14 mouse cellular contexts compared by ENCODE assay signal in genomic region chr6:48741273-48741672, GRCm38 (mm10). TPM values are rescaled to one million over a fixed set of nuclear protein-coding genes. Genes with fewer than 3 reads are reported as not detected.
A peak's percentile ranks its signal among the peaks of the same experiment; 100 is the strongest.
DNase-seq lines count a peak whose midpoint lies in the region; ATAC-seq and TF ChIP-seq lines count a peak whose summit lies in the region.
"Had no signal": no experiment of that assay in that cellular context is flagged by ENCODE, and none has a peak within 500 bp of the region (broad histone marks: within the 10 kb centered on the region; RNA-seq: fewer than 3 reads in every experiment).

No protein-coding gene starts in this region.

- no peaks in the 10 kb centered on the region for H3K36me3 ChIP-seq in heart, embryonic 15.5 days
- H3K36me3 ChIP-seq: embryonic facial prominence, embryonic 12.5 days had no signal

- peak overlapping the region; percentile 4; the same call in 1 of the 2 replicates for H3K4me3 ChIP-seq in heart, embryonic 15.5 days
- no peak overlapping the region for H3K4me3 ChIP-seq in bone marrow, adult 2 months (replicated peaks; ENCODE audit: control insufficient read depth, low read depth, low read length)
- H3K4me3 ChIP-seq: embryonic facial prominence, embryonic 12.5 days had no signal

- H3K27me3 ChIP-seq in heart, embryonic 15.5 days, result peaks cover 31% of the 10 kb centered on the region

- TF ChIP-seq CTCF in bone marrow, adult 2 months (IDR thresholded peaks at IDR 0.05; ENCODE audit: control insufficient read depth, insufficient read depth, low read length), result no peak

- H3K4me1 ChIP-seq in heart, embryonic 15.5 days (replicated peaks), result peaks cover 12% of the 10 kb centered on the region
- peaks cover 3% of the 10 kb centered on the region for H3K4me1 ChIP-seq in bone marrow, adult 2 months (ENCODE audit: control insufficient read depth, insufficient read depth, low read length)

- H3K4me2 ChIP-seq in heart, embryonic 15.5 days, result peak overlapping the region; percentile 70
- H3K4me2 ChIP-seq: embryonic facial prominence, embryonic 12.5 days had no signal

- TF ChIP-seq POLR2A in bone marrow, adult 2 months (IDR thresholded peaks at IDR 0.05; ENCODE audit: borderline replicate concordance, control insufficient read depth, low read depth, low read length), result no peak

- H3K27ac ChIP-seq in heart, embryonic 15.5 days, result peak overlapping the region; percentile 82; the same call in 1 of the 2 replicates
- peak overlapping the region; percentile 88 for H3K27ac ChIP-seq in bone marrow, adult 2 months (ENCODE audit: control insufficient read depth, insufficient read depth, low read depth, low read length, poor library complexity)
- H3K27ac ChIP-seq: embryonic facial prominence, embryonic 12.5 days; hindbrain, embryonic 14.5 days; liver, embryonic 14.5 days had no signal

- DNase-seq in heart, adult 9 months (ENCODE audit: low spot score in 2 of 2), result no peak
- peak; percentile 71 for DNase-seq in CD4-positive helper T cell, adult 2 months (ENCODE audit: low read depth, low spot score)
- DNase-seq in naive thymus-derived CD4-positive, alpha-beta T cell, adult 2 months (ENCODE audit: low read depth), result peak; percentile 67
- no peak for DNase-seq in urinary bladder, postnatal 36 days (ENCODE audit: low spot score in 2 of 2)
- no peak for DNase-seq in right cerebral cortex, postnatal 10 days (ENCODE audit: low spot score in 2 of 2)
- DNase-seq in cerebellum, postnatal 4 days (ENCODE audit: low spot score in 2 of 2), result no peak
- DNase-seq: cerebellum, adult 11-12 months had no signal

- H3K9me3 ChIP-seq in heart, embryonic 15.5 days (replicated peaks), result no peaks in the 10 kb centered on the region
- H3K9me3 ChIP-seq: embryonic facial prominence, embryonic 12.5 days had no signal

- 24% methylated on average over 3 of the region's 3 CpGs for WGBS in heart, embryonic 15.5 days
- 3% methylated on average over 3 of the region's 3 CpGs for WGBS in bone marrow, adult 2 months

- no peak overlapping the region for H3K9ac ChIP-seq in heart, embryonic 15.5 days
- H3K9ac ChIP-seq: embryonic facial prominence, embryonic 12.5 days; hindbrain, embryonic 14.5 days; liver, embryonic 14.5 days had no signal

- ATAC-seq in heart, embryonic 15.5 days (replicated peaks; ENCODE audit: insufficient number of reproducible peaks, insufficient read depth, low FRiP score, low read depth), result no peak

RNA-seq across cellular contexts. Expression of gene Gimap1, which starts 2.4 kb away (rescaled TPM):
- polyA plus RNA-seq in heart, embryonic 15.5 days (2015; fragmentation: Nextera tagmentation; extraction: Ambion mirVana), result 26.4 and 31.6 TPM in 2 replicates
- polyA plus RNA-seq in bone marrow, adult 2 months (2011; ENCODE audit: insufficient read depth, insufficient read length, low replicate concordance, missing spikeins), result 19.3 and 26.4 TPM in 2 replicates

RNA-seq across cellular contexts. Expression of gene Gimap5, which starts 4.7 kb away (rescaled TPM):
- polyA plus RNA-seq in heart, embryonic 15.5 days (2015; fragmentation: Nextera tagmentation; extraction: Ambion mirVana), result 6.2 and 9.4 TPM in 2 replicates
- 4.7 and 7.9 TPM in 2 replicates for polyA plus RNA-seq in bone marrow, adult 2 months (2011; ENCODE audit: insufficient read depth, insufficient read length, low replicate concordance, missing spikeins)

RNA-seq across cellular contexts. Expression of gene Gimap7, which starts 22.9 kb away (rescaled TPM):
- polyA plus RNA-seq in heart, embryonic 15.5 days (2015; fragmentation: Nextera tagmentation; extraction: Ambion mirVana), result 0.23 and 0.27 TPM in 2 replicates
- 3.6 and 5.2 TPM in 2 replicates for polyA plus RNA-seq in bone marrow, adult 2 months (2011; ENCODE audit: insufficient read depth, insufficient read length, low replicate concordance, missing spikeins)
- polyA plus RNA-seq: embryonic facial prominence, embryonic 12.5 days; forebrain, embryonic 16.5 days; hindbrain, embryonic 14.5 days; midbrain, embryonic 16.5 days had no signal

RNA-seq across cellular contexts. Expression of gene Gm28053, which starts 22.9 kb away (rescaled TPM):
- polyA plus RNA-seq in heart, embryonic 15.5 days (2015; fragmentation: Nextera tagmentation; extraction: Ambion mirVana), result 3.3 and 4.6 TPM in 2 replicates
- 15.2 TPM in 1 of 2 replicates, not detected in the other for polyA plus RNA-seq in bone marrow, adult 2 months (2011; ENCODE audit: insufficient read depth, insufficient read length, low replicate concordance, missing spikeins)
- polyA plus RNA-seq: embryonic facial prominence, embryonic 12.5 days; forebrain, embryonic 16.5 days had no signal

RNA-seq across cellular contexts. Expression of gene Gimap3, which starts 29.4 kb away (rescaled TPM):
- 0.08 TPM in 1 of 2 replicates, not detected in the other for polyA plus RNA-seq in heart, embryonic 15.5 days (2015; fragmentation: Nextera tagmentation; extraction: Ambion mirVana)
- polyA plus RNA-seq in bone marrow, adult 2 months (2011; ENCODE audit: insufficient read depth, insufficient read length, low replicate concordance, missing spikeins), result 15.3 and 36.7 TPM in 2 replicates
- polyA plus RNA-seq: embryonic facial prominence, embryonic 12.5 days; forebrain, embryonic 16.5 days; hindbrain, embryonic 14.5 days; midbrain, embryonic 16.5 days had no signal

Comparison
In these comparisons a context has a peak if more than half of its experiments do, and no peak if none do; other contexts are left out.
1. DNase-seq: peak in CD4-positive helper T cell, adult 2 months (single experiment) and naive thymus-derived CD4-positive, alpha-beta T cell, adult 2 months (single experiment); none in heart, adult 9 months (0 of 2), urinary bladder, postnatal 36 days (0 of 2), right cerebral cortex, postnatal 10 days (0 of 2) and cerebellum, postnatal 4 days (0 of 2).